27 mouse cellular contexts compared by ENCODE assay signal in genomic region chr8:66200169-66200568, GRCm38 (mm10).
"Had no signal": no experiment of that assay in that cellular context is flagged by ENCODE, and none has a peak within 500 bp of the region (broad histone marks: within the 10 kb centered on the region; RNA-seq: fewer than 3 reads in every experiment).

No protein-coding gene starts in this region.

- H3K4me1 ChIP-seq: embryonic facial prominence, embryonic 10.5 days; embryonic facial prominence, embryonic 12.5 days; embryonic facial prominence, embryonic 13.5 days; embryonic facial prominence, embryonic 15.5 days; forebrain, embryonic 10.5 days; forebrain, embryonic 12.5 days; forebrain, embryonic 13.5 days; forebrain, embryonic 15.5 days; heart, embryonic 10.5 days had no signal

- H3K27me3 ChIP-seq: embryonic facial prominence, embryonic 12.5 days; embryonic facial prominence, embryonic 13.5 days; embryonic facial prominence, embryonic 15.5 days; forebrain, embryonic 12.5 days; forebrain, embryonic 13.5 days; forebrain, embryonic 15.5 days had no signal

- DNase-seq: cerebellum, adult 8-10 months; cerebellum, adult 9-10 months; cerebellum, adult 9-11 months; cerebellum, postnatal 10 days; cerebellum, postnatal 14 days; cerebellum, postnatal 25 days; cerebellum, postnatal 36 days; embryo, embryonic 11 days; forebrain, postnatal 0 days; gastrocnemius, adult 2 months; gastrocnemius, postnatal 10 days; gastrocnemius, postnatal 14 days; gastrocnemius, postnatal 25 days; gastrocnemius, postnatal 36 days; heart, adult 2 months had no signal

- H3K9me3 ChIP-seq: embryonic facial prominence, embryonic 10.5 days; embryonic facial prominence, embryonic 12.5 days; embryonic facial prominence, embryonic 13.5 days; embryonic facial prominence, embryonic 15.5 days; forebrain, embryonic 10.5 days; forebrain, embryonic 12.5 days; forebrain, embryonic 13.5 days; forebrain, embryonic 15.5 days; heart, embryonic 10.5 days had no signal

- H3K4me3 ChIP-seq: embryonic facial prominence, embryonic 10.5 days; embryonic facial prominence, embryonic 12.5 days; embryonic facial prominence, embryonic 13.5 days; embryonic facial prominence, embryonic 15.5 days; erythroblast, embryonic 14.5 days; forebrain, embryonic 10.5 days; forebrain, embryonic 12.5 days; forebrain, embryonic 13.5 days; forebrain, embryonic 15.5 days; gastrocnemius, adult 2 months; heart, adult 2 months; heart, embryonic 10.5 days had no signal

- ATAC-seq: forebrain, embryonic 13.5 days; forebrain, embryonic 14.5 days; forebrain, embryonic 15.5 days; forebrain, embryonic 16.5 days; forebrain, postnatal 0 days had no signal

- H3K36me3 ChIP-seq: embryonic facial prominence, embryonic 10.5 days; embryonic facial prominence, embryonic 12.5 days; embryonic facial prominence, embryonic 13.5 days; embryonic facial prominence, embryonic 15.5 days; forebrain, embryonic 10.5 days; forebrain, embryonic 12.5 days; forebrain, embryonic 15.5 days; heart, embryonic 10.5 days had no signal
